Mouse (Mus musculus) liver, postnatal 0 days (tissue): ENCODE measurements around the gene Myo18b.

ENCODE experiments used
- CTCF ChIP-seq: sonication (generic); IDR thresholded peaks from 2 replicates; pipeline ENCODE4 v1.5.1; 2016; ENCODE audit warnings: antibody characterized with exemption, low read depth
- EP300 ChIP-seq: IDR thresholded peaks from 2 replicates; pipeline ENCODE4 v1.6.1; 2016; ENCODE audit warnings: antibody characterized with exemption, low read depth, mild to moderate bottlenecking

DNA sequence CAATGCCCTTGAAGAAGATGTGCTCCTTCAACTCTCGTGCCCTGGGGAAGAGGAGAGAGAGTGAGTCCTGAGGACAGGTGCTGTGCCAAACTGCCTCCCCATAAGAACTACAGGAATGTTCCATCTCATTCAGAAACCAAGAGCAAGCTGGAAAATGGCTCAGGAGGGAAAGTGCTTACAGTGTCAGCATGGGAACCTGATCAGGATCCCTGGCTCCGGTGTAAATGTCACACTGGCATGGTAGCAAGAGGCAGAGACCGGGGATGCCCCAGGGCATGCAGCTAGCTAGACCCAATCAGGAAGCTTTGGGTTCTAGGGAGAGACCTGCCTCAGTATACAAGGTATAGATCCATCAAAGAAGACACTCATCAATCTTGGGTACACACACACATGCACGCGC lies 29.3 kb upstream of the Myo18b start:
- TF ChIP-seq CTCF (no peak), EP300 (no peak)
